Mouse (Mus musculus): ENCODE data around the gene Mrnip. TPM values are rescaled to one million over a fixed set of nuclear protein-coding genes. Genes with fewer than 3 reads are reported as not detected.
A peak's percentile ranks its signal among the peaks of the same experiment; 100 is the strongest.

Mrnip gene
- 12.9 and 13.6 TPM in 2 replicates for total RNA-seq (2021)
- long read RNA-seq, experiment 1, transcript Mrnip-201 (7 exons, 1,142 nt): major isoform, 14 of 27 reads
- long read RNA-seq, experiment 1, partial matches to known transcripts: 0 of 27 reads
- long read RNA-seq, experiment 1, other reads (novel, unspliced or antisense): 13 of 27 reads
- long read RNA-seq, experiment 2, transcript Mrnip-201 (7 exons, 1,142 nt): major isoform, 14 of 23 reads
- long read RNA-seq, experiment 2, partial matches to known transcripts: 7 of 23 reads
- long read RNA-seq, experiment 2, other reads (novel, unspliced or antisense): 2 of 23 reads

- peak; percentile 36 for DNase-seq
Measured at GRCm38 (mm10) chr11:50174111-50174729, at the start of gene Mrnip. Gene Mrnip (plus strand): TSS chr11:50174444.

GRCm38 (mm10) chr11:50127781-50128180, 46.5 kb upstream of the Mrnip start:
- no peak for DNase-seq

GRCm38 (mm10) chr11:50130811-50131766, 43.2 kb upstream of the Mrnip start, which contains the start of gene Tbc1d9b:
Gene Tbc1d9b (plus strand): TSS chr11:50131396.
- peak; percentile 95 for DNase-seq

DNA sequence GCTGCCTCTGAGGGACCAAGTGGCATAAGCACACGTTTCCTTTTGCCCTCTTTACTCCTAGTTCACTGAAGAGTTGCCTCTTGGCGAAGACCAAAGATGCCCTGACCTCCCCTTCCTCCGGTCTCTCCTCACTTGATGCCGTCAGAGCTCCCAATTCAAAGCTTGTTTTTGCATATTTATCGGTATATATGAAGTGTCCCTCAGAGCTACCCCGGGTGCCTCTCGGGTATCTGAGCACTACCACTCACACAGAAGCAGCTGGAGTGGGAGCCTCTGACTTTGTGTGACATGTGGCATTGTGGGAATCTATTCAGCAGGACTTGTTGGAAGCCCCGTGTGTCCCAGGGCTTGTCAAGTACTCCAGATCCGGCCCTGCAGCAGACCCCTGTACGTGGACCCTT, 42.4 kb upstream of the Mrnip start:
- no peak for DNase-seq

- DNase-seq: no peak
Measured at GRCm38 (mm10) chr11:50132265-50132664, 42.0 kb upstream of the Mrnip start.

DNA sequence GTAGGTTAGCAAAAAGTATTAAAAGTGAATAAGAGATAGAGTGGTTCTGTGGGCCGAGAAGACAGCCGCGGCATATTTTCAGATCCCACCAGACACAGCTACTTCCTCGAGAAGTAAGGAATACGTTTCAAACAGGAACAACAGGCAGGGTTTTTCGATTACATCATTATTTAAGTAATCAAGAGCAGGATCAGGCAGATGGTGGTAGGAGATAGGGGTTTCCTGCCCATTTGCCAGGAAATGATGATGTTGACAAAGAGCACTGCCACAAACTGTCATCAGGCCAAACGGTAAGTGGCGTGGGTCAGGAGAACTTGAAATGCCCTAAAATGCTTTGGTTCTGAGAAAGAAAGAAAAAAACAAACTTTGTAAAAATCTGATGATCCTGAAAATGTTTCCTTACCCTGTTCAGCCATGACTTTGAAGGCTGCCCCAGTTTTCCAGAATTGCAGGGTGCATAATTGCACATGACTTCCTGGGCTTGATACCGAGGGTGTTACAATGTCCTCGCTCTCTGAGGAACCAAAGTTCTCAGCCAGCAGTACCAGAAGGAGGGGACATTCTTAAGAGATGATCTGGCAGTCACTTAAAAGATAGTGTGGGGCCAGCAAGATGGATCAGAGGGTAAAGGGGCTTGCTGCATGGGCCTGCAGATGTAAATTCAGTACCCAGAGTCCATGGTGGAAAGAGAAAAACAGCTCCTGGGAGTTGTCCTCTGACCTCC, 39.9 kb upstream of the Mrnip start:
- DNase-seq: no peak

DNA sequence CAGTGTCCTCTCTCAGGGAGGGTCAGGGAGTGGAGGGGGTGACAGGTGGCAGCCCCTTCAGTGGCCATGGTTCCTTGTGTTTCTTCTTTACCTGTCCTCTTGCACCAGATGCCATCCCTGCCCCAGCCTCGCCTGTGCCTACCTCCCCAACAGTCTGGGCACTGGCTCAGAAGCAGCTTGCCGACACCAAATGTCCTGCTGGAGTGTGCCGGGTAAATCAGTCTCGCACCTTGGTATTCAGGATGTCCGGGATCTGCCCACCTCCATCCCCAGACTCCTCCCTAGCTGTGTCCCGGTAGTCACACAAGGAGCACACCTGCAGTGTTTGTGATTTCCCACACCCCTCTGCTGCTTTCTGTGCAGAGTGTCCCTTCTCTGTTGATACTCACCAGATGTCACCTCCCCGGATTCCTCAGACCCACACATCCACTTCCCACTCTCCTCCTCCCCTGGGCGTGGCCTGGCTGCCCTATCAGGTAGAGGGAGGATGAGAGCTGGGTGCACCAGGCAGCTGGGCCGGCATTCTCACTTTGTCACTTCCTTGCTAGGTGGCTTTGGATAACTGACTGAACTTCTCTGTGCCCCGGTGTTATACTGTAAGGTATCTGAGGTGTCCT, 35.9 kb upstream of the Mrnip start:
- DNase-seq: no peak

DNA sequence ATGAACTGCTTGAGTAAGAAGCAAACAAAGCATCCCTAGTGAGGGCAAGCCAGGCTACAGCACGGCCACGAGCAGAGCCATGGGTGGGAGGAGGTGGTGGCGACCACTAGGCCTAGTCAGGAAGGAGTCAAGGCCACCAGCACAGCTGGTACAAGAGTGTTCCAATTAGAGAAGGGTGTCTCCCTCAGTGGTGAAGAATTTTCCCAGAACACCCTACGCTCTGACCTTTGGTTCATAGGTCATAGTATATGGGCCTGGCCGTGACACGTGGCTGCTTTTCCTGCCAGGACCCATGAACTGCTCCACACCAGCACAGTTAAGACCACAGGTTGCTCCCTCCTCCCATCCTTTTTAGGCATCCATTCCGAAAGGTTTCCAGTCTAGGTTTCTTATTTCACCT, 34.7 kb upstream of the Mrnip start:
- DNase-seq: no peak

GRCm38 (mm10) chr11:50145529-50145928, 28.7 kb upstream of the Mrnip start:
- DNase-seq: no peak

DNA sequence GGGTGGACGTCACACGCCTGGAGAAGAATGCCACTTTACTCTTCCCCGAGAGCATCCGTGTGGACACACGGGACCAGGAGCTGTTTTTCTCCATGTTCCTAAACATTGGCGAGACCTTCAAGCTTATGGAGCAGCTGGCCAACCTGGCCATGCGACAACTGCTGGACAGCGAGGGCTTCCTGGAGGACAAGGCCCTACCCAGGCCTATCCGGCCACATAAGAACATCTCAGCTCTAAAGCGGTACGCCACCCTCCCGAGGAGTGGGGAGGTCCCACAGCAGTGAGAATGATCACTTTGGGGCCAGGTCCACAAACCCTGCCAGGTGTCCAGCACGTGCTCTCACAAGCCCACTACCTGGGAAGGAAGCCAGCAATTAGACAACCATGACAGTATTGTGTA, 28.1 kb upstream of the Mrnip start:
- DNase-seq: no peak

GRCm38 (mm10) chr11:50147267-50147957, 26.8 kb upstream of the Mrnip start:
- DNase-seq: peak; percentile 80

- no peak for DNase-seq
Measured at GRCm38 (mm10) chr11:50147958-50148476, 26.2 kb upstream of the Mrnip start.

- peak; percentile 77 for DNase-seq
Measured at GRCm38 (mm10) chr11:50149200-50149599, 25.0 kb upstream of the Mrnip start.

- no peak for DNase-seq
Measured at GRCm38 (mm10) chr11:50149603-50150150, 24.6 kb upstream of the Mrnip start.

DNA sequence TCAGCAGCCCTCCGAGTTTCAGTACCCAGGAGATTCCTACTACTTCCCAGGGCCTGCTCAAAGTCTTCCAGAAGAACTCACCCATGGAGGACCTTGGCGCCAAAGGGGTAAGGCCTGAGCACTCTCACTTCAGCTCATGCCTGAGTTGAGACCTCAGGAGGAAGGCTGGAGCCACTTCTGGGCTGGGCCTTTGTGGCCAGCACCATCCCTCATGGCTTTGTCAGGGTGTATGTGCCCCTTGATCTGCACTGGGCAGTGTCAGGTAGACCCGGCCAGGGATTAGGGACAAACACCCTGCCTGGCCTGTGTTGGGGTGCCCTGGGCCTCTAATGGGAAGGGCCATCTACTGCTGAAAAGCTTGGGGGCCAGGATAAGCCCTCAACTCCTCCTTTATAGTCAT, 22.9 kb upstream of the Mrnip start:
- no peak for DNase-seq

- no peak for DNase-seq
Measured at GRCm38 (mm10) chr11:50154166-50154565, 20.1 kb upstream of the Mrnip start.

DNA sequence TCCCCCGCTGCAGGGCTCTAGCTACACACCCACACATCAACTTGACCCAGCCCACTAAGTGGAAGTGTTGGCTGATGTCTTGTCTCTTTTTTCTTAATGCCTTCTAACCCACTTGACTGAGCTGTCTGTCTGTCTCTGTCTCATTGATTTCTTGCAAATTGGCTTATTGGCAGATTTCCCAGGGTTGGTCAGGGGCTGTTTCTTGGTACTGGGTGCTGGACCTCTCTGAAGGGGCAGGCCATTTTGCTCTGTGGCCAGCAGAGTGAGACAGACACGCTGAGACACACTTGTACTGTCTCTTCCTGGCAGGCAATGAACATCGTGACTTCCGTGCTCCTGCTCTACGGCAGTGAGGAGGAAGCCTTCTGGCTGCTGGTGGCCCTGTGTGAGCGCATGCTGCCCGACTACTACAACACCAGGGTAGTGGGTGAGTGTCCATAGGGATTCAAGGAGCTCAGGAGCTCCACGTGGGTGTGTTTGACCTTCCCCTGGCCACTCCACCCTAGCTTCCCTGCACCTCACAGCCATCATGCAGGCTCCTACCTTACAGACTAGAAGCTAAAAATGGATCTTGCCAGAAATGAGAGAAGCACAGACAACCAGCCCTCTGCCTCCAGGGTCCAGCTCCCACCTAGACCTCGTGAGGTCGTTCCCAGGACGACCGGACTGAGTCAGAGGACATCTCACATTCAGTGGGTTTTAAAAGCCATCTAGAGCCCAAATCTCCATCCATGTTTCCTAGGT, 19.3 kb upstream of the Mrnip start:
- no peak for DNase-seq

GRCm38 (mm10) chr11:50155785-50156184, 18.5 kb upstream of the Mrnip start:
- no peak for DNase-seq

DNA sequence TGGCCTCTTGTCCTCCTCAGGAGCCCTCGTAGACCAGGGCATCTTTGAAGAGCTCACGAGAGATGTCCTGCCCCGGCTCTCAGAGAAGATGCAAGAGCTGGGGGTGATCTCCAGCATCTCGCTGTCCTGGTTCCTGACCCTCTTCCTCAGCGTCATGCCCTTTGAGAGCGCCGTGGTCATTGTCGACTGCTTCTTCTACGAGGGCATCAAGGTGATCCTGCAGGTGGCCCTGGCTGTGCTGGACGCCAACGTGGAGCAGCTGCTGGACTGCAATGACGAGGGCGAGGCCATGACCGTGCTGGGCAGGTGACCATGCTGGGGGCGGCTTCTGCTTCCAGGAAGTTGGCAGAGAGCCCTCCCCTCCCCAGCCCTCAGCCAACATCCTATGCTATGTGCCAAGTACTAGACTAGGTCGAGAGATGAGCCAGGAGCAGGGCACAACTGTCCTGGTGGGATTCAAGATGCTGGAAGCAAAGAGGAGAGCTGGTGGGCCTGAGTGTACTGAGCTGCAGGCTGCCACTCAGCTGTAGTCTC, 17.5 kb upstream of the Mrnip start:
- DNase-seq: no peak

Measured in adrenal gland, postnatal 14 days (tissue).